Mouse (Mus musculus) B cell, adult 67 days (primary cell): ENCODE results near the gene Rhof. TPM values are rescaled to one million over a fixed set of nuclear protein-coding genes. Genes with fewer than 3 reads are reported as not detected.

Source experiments
- total RNA-seq, 2 experiments: library from RNA; stranded (reverse); gene quantifications; 4 replicates each; pipeline ENCODE4 v1.2.4; 2023

Gene Rhof
- total RNA-seq, result 100 to 1,000 TPM in 1 of 2 experiments, 10 to 100 TPM in 1; 95.6 to 115 TPM

GRCm38 (mm10) chr5:123132308-123133071, at the start of gene Rhof:
Gene Rhof, minus strand, starts transcription at chr5:123132692.

GRCm38 (mm10) chr5:123169284-123169683, 36.8 kb upstream of the Rhof start, which contains the start of gene Psmd9:
Gene Psmd9, plus strand, starts transcription at chr5:123169413.

GRCm38 (mm10) chr5:123142161-123143157, 10.0 kb upstream of the Rhof start, which contains the start of gene Setd1b:
Gene Setd1b, plus strand, starts transcription at chr5:123142193.

GRCm38 (mm10) chr5:123068115-123068514, 64.4 kb downstream of the Rhof start, which contains the start of gene Tmem120b:
Gene Tmem120b, plus strand, starts transcription at chr5:123068415.

Other genes starting within 250 kb of the Rhof start
- 10 to 100 TPM; 66.6 to 71.2 TPM for gene Kdm2b, start 142.9 kb downstream of the Rhof start, total RNA-seq
- gene Orai1, start 117.6 kb downstream of the Rhof start, total RNA-seq, result 10 to 100 TPM; 38.4 to 44.8 TPM
- gene Morn3, start 85.7 kb downstream of the Rhof start, total RNA-seq, result not detected
- gene Tmem120b, start 64.3 kb downstream of the Rhof start, total RNA-seq, result 1 to 10 TPM; 5.9 to 8.0 TPM
- gene Setd1b, start 9.5 kb upstream of the Rhof start, total RNA-seq, result 10 to 100 TPM; 83.5 to 88.8 TPM
- 10 to 100 TPM; 25.8 to 28.0 TPM for gene Psmd9, start 36.7 kb upstream of the Rhof start, total RNA-seq
- gene Hpd, start 50.0 kb upstream of the Rhof start, total RNA-seq, result not detected
- gene Wdr66, start 119.4 kb upstream of the Rhof start, total RNA-seq, result 1 to 10 TPM; 2.4 to 2.5 TPM
- gene Bcl7a, start 211.1 kb upstream of the Rhof start, total RNA-seq, result 10 to 100 TPM; 59.8 to 62.5 TPM